Mouse (Mus musculus) monocyte, adult 2 months (primary cell): Measurements from ENCODE around the gene Slc22a30.
"Not testable (repeated sequence)": the region's sequence is repeated elsewhere in the genome, so short reads cannot be mapped to it uniquely, and the experiment has no call there.

Experiments
- DNase-seq, 2 experiments: peaks; one replicate each; pipeline ENCODE4 v3.0.0; 2022; ENCODE audit warnings: low spot score in 2 of 2, low read depth in 1 of 2

The Slc22a30 gene

DNA sequence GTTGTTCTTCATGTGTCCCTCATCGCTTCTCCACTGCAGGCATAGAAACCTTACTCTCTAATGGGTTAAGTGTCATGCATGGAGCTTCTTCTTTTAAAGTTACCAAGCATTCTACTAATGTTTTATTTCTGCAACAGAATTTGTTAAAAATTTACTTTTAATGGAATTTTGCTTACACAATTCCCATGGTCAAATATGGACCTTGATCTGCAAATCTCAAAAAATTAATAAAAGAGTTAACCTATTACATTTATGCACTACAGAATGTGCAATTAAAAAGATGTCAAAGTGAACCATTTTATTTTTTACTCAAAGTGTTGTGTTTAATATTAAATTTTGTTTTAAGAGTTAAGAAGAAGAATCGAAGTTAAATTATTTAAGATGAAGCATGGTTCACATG is at the start of gene Slc22a30:
Gene Slc22a30, minus strand, starts transcription at position 101 of the 400 bp plus-strand sequence.
- not testable (repeated sequence) for DNase-seq

GRCm38 (mm10) chr19:8448321-8448720 is 43.4 kb upstream of the Slc22a30 start:
- DNase-seq: no peak

DNA sequence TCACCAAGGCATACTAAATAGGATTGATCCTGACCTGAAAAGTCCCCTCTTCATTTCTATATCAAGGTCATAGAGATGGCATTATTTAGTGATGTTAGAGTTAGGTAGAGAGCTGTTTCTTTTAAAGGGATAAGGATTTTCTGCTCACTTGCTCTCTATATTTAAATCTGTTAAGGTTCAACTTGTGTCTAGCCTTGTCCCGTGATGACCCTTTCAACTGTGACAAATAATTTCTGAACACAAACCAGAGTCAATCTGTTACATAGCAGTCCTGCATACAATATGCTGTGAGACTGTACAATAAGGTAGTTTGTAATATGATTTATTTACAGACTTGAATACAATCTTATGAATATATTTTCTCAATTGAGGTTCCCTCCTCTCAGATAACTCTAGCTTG is 42.6 kb upstream of the Slc22a30 start:
- DNase-seq: no peak

GRCm38 (mm10) chr19:8431051-8431662 is 26.2 kb upstream of the Slc22a30 start:
- no peak for DNase-seq

- not testable (repeated sequence) for DNase-seq
Observed at GRCm38 (mm10) chr19:8407290-8408021, 2.5 kb upstream of the Slc22a30 start.
